Mouse (Mus musculus) c-Kit-positive CD71-positive TER-119-positive erythroid progenitor cells, embryonic 14.5 days (primary cell): Measurements from ENCODE around the gene Zap70.
A peak's percentile ranks its signal among the peaks of the same experiment; 100 is the strongest.
"Not testable (repeated sequence)": the region's sequence is repeated elsewhere in the genome, so short reads cannot be mapped to it uniquely, and the experiment has no call there.

Experiments used
- DNase-seq: peaks from one replicate; pipeline ENCODE4 v3.0.0-alpha.2; 2013; ENCODE audit warnings: low spot score

The Zap70 gene

DNA sequence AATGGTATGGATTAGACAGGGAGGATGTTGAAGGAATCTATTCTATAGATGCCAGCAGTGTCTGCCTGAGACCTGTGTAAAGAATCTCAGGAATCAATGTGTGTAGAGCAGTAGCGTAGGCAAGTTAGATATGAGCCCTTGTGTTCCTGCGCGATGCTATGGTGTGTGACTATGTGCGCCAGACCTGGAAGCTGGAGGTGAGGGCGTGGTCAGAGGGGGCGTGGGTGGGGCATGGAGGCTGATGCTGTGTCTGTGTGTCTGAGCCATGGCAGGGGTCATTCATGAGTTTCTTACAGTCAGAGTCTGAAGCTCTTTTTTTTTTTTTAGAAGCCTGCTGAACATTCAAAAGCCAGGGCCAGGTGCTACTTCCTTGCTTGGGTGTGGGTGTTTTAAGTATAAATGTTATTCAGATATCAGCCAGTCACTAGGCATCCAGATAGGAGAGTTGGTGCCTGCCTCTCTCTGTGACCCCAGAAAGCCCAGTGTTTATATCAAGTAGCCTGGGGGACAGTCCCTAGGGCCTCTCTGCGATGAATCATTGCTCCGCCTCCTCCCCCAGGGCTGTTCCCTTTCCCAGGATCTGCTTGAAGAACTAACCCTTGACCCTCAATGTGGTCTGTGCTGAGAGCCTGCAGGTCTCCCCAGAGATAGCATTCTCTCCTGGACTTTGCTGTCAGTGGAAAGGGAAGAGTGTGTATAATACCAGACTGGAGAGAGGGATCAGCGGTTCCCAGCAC lies 10.8 kb downstream of the Zap70 start:
- no peak for DNase-seq

DNA sequence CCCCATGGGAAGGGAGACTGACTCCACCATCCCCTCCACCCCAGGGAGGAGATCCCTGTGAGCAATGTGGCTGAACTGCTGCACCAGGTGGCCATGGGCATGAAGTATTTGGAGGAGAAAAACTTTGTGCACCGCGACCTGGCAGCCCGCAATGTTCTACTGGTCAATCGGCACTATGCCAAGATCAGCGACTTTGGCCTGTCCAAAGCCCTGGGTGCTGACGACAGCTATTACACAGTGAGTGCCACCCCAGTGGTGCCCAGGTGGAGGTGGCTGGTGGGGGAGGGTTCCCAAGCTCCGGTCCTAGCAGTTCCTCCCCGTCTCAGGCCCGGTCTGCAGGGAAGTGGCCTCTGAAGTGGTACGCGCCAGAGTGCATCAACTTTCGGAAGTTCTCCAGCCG lies 19.2 kb downstream of the Zap70 start:
- no peak for DNase-seq

DNA sequence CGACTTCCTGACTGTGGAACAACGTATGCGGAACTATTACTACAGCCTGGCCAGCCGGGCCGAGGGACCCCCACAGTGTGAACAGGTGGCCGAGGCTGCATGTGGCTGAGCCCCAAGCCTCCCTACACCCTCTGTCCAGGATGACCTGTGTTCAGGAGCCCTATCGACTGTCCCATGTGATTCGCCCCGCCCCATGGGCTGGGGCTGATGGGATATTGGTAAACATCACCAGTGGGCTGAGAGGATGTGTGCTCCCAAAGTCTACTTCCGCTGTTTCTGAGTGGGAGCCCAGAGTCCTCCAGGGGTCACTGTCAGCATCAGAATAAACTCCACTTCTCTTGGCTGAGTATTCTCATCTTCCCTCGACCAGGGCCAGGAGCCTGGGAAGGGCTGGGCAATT lies 20.9 kb downstream of the Zap70 start:
- no peak for DNase-seq

DNA sequence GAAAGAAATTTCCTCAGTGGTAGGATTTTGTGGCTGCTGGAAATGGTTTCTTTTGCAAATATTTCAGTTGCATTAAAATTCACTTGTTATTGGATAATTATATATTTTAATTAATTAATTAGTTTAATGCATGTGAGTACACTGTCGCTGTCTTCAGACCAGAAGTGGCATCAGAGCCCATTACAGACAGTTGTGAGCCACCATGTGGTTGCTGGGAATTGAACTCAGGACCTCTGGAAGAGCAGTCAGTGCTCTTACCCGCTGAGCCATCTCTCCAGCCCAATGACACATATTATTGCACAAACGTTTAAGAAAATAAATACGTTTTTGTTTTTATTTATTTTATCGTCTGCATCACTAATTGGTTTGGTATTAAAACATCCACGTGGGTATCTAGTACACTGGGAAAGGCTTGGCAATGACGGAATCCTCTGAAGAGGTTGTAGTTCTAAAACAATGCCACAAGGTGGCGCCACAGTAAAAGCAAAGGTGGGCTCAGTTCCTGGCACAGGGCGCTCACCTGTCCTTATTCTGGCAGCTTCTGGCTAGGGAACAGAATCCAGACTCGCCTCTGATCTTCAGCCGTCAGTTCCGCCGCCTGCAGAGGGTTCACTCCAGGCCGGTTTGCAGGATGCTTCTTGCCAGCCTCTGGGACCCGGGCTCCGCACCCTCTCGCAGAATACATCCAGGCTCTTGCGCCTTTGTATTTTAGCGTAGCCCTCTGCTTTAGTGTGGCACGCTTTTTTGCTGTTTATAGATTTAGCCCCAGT lies 23.0 kb downstream of the Zap70 start:
- peak; percentile 67 for DNase-seq

DNA sequence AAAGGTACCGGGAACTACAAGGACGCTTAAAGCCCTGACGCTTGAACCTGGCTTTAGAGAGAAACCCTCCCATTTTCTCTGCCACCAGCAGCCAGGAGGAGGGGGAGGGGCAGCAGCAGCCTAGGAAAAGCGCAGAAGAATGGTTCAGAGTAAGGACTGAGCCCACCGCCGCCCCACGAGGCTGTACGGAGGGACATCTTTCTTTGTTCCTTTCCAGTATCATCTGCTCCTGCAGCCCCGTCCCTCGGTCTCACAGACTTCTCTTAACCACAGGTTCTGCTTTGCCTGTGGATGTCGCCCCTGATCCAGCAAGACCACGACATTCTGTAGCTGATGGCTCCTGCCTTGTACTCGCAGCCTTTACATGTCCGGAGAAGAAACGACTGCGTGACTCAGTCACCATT lies 23.6 kb downstream of the Zap70 start:
- DNase-seq: no peak

DNA sequence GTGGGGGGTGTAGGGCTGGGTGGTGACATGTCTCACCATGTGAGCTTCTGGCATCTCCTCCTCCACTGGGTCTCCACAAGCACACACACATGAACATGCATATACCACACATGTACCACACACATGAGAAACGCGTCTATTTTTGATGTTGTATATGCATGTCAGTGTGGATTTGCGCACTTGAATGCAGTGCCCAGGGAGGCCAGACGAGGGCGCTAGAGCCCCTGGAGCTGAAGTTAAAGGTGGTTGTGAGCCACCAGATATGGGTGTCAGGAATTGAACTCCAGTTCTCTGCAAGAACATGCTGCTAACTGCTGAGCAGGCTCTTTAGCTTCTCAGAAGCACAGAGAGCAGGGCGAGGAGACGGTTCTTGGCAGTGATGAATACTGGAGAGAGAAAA lies 24.8 kb downstream of the Zap70 start:
- DNase-seq: no peak

DNA sequence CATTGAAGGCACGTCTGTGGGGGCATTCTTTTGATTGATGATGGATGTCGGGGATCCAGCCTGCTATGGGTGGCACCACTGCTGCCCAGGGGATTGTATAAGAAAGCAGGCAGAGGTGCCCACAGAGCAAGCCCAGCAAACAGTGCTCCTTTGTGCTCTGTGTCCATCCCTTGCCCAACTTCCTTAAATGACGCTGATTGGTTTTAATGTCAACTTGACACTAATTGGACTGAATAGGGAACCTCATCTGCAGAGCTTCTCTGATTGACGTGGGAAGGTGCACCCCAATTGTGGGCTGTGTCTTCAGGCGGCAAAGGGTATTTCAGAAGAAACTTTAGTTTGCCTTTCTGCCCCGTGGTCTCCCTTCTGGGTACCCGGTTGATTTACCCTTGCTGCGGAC lies 27.8 kb downstream of the Zap70 start:
- no peak for DNase-seq

DNA sequence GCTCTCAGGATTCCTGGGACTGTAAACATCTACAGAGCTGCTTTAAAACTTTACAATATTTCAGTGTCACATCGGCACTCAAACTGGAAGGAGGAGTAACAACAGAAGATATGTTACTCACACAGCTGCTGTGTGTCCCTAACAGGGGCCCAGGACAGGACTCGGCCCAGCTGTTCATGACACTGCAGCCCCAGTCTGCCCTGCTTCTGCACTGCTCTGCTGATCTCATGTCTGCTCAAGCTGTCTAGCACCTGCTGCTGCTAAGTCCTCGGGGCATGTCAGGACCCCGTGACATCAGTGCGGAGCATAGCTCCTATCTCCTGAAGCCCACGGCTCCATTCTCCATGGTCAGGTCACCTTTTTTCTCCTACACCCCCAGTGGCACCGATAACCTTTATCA lies 35.1 kb downstream of the Zap70 start:
- no peak for DNase-seq

DNA sequence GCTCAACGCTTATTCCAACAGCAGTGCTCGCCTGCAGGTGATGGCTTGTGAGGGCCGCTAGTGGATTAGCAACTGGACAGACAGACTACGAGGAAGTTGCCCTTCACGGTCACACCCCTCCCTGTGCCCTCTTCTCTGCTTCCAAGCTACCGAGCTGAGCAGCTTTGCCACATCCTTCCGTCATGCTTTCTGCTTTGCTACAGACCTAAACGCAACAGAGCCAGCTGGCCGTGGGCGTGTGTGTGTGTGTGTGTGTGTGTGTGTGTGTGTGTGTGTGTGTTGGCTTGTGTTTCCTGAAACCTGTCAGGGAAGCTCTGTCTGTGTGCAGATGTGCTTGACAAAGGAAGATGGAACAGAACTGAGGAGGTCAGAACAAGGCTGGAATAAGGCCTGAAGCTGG lies 35.9 kb downstream of the Zap70 start:
- DNase-seq: no peak

DNA sequence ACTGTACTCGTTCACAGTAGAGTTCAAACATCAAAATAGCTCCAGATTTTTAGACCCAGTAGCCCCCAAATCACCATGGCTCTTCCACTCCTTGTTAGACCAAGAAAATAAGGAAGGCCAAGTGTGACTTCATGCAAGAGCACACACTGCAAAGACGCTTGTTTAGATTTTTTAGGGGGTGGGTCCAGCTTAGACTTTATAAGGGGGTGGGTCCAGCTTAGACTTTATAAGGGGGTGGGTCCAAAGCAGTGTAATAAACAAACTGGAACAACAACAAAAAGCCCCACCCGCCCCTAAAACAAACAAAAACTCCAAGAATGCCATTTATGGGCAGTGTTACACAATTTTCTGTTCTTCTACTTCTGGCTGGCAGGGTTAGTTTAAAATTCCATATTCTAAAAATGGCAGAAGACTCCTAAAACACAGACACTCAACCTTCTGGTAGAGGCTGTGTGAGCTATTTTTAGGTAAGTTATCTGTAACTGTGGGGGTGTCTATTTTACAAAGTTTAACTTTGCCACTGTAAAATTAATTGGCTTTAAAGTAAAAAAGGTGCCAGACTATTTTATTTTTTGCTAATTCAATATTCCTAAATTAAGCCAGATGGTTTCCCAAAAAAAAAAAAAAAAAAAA lies 38.9 kb downstream of the Zap70 start:
- no peak for DNase-seq

DNA sequence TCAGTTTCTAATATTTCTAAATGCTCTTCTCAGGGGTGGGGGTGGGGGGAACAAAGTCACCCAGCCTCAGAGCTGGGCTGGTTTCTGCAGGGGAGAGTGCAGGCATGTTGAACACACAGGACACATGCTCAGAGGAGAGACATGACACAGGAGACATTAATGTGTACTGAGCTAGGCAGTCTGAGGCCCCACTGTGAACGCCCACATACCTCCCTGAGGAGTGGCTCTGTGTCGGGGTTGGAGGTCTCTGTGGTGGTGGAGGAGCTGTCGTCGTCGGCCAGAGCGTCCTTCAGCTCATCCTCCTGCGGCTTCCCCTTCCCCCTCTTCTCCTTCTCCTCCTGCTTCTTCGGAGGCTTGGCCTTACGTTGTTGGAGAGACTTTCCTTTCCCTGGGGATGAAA lies 42.7 kb downstream of the Zap70 start:
- DNase-seq: no peak

DNA sequence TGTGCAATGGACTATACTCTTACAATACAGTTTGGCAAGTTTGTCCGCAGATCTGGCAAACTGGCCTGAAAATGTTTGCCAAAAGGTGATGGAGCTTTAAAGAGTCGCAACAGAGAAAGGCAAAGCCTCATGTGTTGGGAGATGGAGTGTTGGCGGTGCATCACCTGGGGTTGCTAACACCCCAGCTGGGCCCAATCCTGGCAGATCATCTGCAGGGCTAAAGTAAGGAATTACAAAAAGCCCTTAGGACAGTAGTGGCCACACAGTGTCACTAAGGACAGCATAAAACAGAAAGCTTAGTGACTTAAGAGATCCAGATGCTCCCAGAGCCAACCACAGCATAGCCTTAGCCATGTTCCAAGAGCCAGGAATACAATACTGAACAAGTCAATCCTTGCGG lies 43.2 kb downstream of the Zap70 start:
- no peak for DNase-seq

DNA sequence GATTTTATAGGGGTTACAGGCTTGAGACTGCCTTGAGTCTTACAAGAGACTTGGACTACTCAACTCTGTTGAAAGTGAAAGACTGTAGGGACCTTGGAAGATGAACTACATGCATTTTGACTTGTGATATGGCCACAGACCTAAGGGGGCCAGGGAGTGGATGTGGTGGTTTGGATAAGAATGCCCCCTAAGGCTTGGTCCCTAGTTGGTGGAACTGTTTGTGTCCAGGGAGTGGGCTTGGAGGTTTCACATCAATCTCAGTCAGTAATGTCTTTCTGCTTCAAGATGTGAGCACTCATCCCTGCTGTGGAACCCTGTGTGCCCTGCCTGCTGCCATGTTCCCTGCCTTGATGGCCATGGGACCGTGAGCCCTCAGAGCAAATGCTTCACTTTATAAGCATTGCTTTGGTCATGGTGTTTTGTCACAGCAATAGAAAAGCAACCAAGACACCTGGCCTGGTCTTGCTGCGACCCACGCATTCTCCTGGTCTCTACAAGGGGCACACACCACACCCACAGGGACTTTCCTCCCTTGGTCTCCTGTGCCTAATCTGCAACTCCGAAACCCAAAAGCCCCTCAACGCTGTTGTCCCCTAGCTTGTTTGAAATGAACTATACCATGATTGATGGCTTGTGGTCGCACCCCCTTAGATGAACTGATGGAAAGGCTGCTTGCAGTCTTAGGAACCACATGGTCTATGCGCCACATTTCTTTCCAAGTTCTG lies 44.7 kb downstream of the Zap70 start:
- no peak for DNase-seq

DNA sequence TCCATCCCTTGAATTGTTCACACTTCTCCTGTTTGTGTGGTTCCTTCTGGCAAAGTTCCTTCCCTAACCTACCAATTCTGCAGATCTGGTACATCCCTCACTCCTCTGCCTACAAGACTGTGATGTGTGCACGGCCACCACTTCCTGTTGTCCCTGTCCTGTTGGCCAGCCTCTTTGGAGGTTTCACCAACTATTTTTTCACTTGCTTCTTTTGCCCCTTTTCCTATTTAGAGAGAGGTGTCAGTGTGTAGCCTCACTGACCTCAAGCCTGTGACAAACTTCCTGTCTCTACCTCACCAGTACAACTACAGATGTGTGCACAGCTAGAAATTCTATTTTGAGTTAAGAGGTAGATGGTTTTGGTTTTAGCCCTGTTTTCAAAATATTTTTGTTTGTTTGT lies 45.5 kb downstream of the Zap70 start:
- DNase-seq: no peak

DNA sequence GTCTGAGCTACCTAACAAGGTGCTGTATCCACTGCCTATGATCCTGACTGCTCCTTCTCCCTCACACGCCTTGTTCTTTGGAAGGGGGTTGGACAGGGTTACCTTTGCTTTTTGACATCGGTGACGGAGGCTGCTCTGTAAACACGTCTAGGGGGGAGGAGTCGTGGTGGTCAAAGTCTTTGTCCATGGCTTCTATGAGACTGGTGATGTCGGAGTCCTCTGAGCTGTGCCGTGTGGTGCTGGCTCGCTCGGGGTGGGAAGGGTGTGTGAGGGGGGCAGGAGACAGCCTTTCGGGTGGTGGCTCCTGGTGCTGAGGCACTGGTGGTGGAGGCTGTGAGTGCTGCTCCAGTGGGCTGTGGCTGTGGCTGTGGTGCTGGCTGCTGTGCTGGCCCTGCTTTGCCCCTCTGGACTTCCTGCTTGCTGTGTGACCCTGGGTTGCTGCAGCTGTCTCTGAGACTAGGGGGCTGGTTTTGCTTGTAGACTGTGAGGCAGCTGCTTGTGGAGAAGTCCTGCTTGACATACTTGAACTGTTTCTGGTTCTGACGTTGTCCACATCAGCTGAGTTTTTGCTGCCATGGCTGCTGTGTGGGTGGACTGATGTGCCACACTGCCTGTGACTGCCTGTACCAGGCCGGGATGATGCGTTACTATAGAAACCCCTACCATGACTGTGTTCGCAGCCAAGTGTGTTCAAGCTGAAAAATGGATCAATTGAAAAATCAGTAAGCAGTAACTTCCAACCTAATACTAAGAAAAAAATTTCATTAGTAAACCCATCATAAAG lies 46.4 kb downstream of the Zap70 start:
- no peak for DNase-seq

DNA sequence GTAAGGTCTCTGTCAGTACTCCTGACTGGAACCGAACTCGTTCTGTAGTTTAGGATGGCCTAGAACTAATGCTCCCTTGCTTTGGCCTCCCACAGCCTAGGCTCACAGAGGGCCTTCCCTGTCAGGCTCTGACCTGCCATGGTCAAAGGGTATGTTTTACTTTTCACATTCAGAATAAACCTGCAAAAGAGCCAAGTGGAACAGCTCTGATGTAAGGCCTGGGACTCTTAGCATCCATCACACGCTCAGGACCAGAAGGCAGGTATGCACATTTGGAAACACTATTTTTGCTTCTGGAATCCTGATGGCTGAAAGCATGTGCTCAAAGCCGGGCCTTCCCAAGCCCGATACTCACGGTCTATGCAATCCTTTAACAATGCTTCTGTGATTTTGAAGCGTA lies 50.2 kb downstream of the Zap70 start:
- no peak for DNase-seq

DNA sequence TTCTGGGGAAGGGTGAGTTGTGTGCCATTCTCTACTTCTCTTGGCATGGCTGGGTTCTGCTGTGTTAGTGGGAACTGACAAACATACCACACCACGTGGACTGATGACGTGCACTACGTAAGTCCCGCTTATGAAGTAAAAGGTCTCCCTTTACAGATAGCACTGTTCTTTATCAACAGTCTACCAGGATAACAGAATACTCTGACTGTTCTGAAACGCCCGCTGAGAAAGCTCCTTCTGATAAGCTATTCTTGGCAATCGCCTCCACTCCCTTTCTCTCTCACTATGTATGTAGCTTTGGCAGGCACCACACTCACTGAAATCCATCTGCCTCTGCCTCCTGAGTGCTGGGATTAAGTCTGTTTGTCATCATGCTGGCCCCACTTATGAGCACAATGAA lies 51.8 kb downstream of the Zap70 start:
- DNase-seq: no peak

DNA sequence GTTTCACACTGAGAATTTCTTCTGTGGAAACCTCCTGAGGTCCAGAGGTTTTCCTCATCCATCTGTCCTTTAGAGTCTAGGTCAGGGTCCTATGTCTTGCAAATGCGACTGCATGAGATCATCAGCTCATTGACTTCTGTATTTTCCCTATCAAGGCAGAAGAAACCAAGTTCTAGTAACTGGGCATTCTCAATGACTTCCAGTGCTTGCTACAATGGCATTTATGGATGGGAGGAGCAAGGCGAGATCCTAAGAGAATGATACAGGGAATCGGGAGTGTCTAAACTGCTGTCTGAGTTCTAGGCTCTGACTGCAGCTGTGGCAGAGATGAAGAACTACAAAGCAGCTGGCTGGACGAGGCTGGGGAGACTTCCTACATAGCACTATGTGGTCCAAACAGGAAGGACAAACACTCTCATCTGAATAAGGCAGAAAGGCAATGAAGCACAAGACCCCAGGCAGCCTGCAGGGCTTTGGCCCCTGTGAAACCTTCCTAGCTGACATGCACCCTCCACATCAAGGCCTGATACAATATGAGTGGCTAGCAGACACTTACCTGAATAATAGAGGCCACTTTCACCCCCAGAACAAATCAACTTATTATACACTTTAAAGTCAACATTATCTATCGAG lies 52.8 kb downstream of the Zap70 start:
- no peak for DNase-seq

DNA sequence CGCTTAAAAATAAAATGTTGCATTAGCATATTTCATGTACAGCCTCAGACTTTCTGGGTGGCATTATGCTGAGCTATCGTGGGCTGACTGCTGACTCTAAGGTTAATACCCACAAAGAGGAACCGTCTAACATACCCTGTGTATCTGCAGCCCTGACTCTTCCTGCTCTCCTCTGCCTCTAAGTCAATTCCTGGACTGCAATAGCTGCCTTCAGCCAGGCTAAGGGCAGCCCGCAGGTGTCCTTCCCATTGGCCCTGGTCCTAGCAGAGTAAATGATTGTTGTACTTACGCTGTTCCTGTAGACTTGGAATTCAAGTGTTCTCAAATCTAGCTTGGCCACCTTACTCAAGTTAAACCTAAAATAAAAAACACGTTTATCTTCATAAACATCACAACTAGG lies 53.6 kb downstream of the Zap70 start:
- DNase-seq: no peak

DNA sequence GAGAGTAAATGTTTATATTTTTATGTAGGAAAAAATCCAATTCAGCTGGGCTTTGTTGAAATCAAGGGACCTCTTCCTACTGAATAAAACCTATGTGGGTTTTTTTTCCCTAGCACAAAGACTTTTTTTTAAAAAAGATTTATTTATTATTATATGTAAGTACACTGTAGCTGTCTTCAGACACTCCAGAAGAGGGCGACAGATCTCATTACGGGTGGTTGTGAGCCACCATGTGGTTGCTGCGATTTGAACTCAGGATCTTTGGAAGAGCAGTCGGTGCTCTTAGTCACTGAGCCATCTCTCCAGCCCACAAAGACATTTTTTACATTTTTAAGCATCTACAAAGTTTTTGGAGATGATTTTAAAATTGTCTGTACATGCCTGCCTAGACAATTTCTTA lies 60.3 kb downstream of the Zap70 start:
- not testable (repeated sequence) for DNase-seq

DNA sequence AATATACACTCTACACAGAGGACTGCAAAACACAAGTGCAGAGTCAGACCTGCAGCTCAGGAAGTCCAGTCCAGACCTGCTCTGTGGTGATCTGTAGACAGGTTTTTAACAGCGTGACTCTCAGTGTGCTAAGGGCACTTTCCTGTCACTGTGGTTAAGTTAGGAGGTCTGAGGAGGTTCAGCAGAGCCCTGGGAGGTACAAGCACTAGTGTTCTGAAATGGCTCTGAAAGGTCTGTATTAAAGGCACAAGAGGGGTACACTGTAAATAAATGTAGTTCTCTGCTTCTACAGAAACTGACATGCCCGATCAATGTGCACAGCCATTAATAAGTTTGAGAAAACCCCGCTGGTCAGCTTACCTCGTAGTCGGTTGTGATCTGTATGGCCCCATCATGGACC lies 62.8 kb downstream of the Zap70 start:
- no peak for DNase-seq
